Mouse (Mus musculus) retina, postnatal 1 day (tissue): Measurements from ENCODE around the gene Ddx23.

Source experiments
- DNase-seq: peaks from one replicate; pipeline ENCODE4 v3.0.0-alpha.2; 2012

The Ddx23 gene

GRCm38 (mm10) chr15:98606739-98607138, 56.0 kb downstream of the Ddx23 start:
- no peak for DNase-seq

- no peak for DNase-seq
Measured at GRCm38 (mm10) chr15:98606051-98606536, 56.6 kb downstream of the Ddx23 start.

GRCm38 (mm10) chr15:98604041-98604575, 58.6 kb downstream of the Ddx23 start:
- no peak for DNase-seq

- no peak for DNase-seq
Measured at GRCm38 (mm10) chr15:98602921-98603458, 59.7 kb downstream of the Ddx23 start.

GRCm38 (mm10) chr15:98602191-98602881, 60.4 kb downstream of the Ddx23 start:
- DNase-seq: no peak

- DNase-seq: no peak
Measured at GRCm38 (mm10) chr15:98601832-98602190, 60.9 kb downstream of the Ddx23 start.

GRCm38 (mm10) chr15:98600036-98600709, 62.5 kb downstream of the Ddx23 start:
- DNase-seq: no peak

- DNase-seq: no peak
Measured at GRCm38 (mm10) chr15:98596609-98597008, 66.1 kb downstream of the Ddx23 start.
